Mouse (Mus musculus) adrenal gland, adult 2 months (tissue): Measurements from ENCODE around the gene Lima1. TPM values are rescaled to one million over a fixed set of nuclear protein-coding genes. Genes with fewer than 3 reads are reported as not detected.
"Not testable (repeated sequence)": the region's sequence is repeated elsewhere in the genome, so short reads cannot be mapped to it uniquely, and the experiment has no call there.

ENCODE experiments used
- DNase-seq: peaks from one replicate; pipeline ENCODE4 v3.0.0; 2021
- long read RNA-seq: library from polyadenylated mRNA; stranded (forward); transcript quantifications from one replicate; pipeline ENCODE4 v2.0.0, GENCODE M21; 2021
- polyA plus RNA-seq: library from polyadenylated mRNA; depleted of rRNA; stranded (reverse); fragments of >200 nt; gene quantifications from 2 replicates; pipeline ENCODE4 v1.2.3, GENCODE M21; 2012; rRNA removed
- total RNA-seq, 2 experiments: library from RNA; stranded (reverse); gene quantifications; 2 replicates each; pipeline ENCODE4 v1.2.3; 2021

Lima1 gene
- total RNA-seq (10 to 100 TPM; 35.3 to 50.0 TPM), polyA plus RNA-seq (5.7 and 8.3 TPM in 2 replicates)
- long read RNA-seq, full-length matches to known transcripts = 33 of 43 reads
- long read RNA-seq, partial matches to known transcripts = 1 of 43 reads
- long read RNA-seq, other reads (novel, unspliced or antisense) = 9 of 43 reads

GRCm38 (mm10) chr15:99875334-99875869 lies at the start of gene Lima1:
Gene Lima1 (minus strand): TSS chr15:99875456.
- peak; percentile 94 for DNase-seq

DNA sequence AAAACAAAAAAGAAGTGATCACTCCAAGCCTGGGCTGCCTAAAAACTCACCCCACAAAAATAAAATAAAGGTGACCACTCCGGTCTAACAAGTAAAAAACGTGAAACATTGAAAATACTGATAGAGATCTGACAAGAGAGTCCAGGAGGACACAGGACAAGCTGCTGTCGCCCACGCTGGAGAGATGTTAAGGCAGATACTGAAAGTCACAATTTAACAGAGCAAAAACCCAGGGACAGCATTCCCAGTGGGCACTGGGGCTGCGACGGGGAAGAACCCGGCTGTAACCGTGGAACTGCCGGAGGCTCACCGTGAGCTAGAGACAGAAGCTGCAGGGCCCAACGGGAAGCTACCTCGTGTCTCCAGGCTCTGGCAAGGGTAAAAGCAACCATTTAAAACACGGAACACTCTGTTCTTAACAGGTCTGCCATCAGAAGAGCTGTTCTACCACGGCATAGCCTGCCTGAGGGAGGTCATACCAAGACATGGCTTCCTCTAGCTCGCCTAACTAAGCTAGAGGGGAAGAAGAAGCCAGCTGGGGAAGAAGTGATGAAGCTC lies 44.4 kb upstream of the Lima1 start:
- no peak for DNase-seq

DNA sequence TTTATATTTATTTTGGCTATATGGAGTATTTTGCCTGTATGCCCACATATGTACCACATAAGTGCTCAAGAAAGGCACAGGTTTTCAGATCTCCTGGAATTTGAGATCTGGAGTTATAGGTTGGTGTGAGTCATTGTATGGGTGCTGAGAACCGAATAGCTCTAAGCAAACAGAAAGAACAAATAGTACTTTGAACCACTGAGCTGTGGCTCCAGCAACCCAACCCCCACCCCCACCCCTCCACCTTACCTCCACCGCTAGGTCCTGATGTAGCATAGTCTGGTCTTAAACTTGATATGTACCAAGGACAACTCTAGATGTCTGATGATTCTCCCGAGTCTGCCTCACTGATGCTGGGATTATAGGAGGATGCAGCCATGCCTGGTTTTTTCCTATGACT lies 42.0 kb upstream of the Lima1 start:
- no peak for DNase-seq

DNA sequence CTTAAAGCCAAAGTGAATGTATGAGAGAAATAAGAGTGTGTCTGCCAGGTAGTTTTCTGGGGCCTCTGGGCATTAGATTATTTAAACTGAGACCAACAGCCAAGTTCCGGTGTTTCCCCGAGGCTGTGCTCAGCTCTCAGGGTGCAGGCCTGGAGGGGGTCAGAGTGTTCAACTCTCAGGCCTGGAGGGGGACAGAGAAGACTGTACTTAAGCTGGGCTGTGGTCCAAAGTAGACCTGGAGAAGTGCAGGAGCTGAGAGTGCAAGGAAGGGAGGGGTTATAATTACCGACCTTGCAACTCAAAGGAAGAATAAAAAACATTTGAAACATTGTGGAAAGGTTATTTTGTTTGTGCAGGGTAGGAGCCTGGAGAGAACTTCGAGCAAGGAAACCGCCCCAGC lies 39.4 kb upstream of the Lima1 start:
- no peak for DNase-seq

GRCm38 (mm10) chr15:99911785-99912184 lies 36.5 kb upstream of the Lima1 start:
- no peak for DNase-seq

- not testable (repeated sequence) for DNase-seq
Observed at GRCm38 (mm10) chr15:99909339-99909996, 34.2 kb upstream of the Lima1 start.

- no peak for DNase-seq
Observed at GRCm38 (mm10) chr15:99907514-99907913, 32.3 kb upstream of the Lima1 start.

- no peak for DNase-seq
Observed at GRCm38 (mm10) chr15:99907041-99907440, 31.8 kb upstream of the Lima1 start.

GRCm38 (mm10) chr15:99904841-99905240 lies 29.6 kb upstream of the Lima1 start:
- DNase-seq = no peak

- peak; percentile 87 for DNase-seq
Observed at GRCm38 (mm10) chr15:99904333-99904732, 29.1 kb upstream of the Lima1 start.

- no peak for DNase-seq
Observed at GRCm38 (mm10) chr15:99903227-99903626, 28.0 kb upstream of the Lima1 start.

GRCm38 (mm10) chr15:99902786-99903185 lies 27.5 kb upstream of the Lima1 start:
- peak; percentile 31 for DNase-seq

DNA sequence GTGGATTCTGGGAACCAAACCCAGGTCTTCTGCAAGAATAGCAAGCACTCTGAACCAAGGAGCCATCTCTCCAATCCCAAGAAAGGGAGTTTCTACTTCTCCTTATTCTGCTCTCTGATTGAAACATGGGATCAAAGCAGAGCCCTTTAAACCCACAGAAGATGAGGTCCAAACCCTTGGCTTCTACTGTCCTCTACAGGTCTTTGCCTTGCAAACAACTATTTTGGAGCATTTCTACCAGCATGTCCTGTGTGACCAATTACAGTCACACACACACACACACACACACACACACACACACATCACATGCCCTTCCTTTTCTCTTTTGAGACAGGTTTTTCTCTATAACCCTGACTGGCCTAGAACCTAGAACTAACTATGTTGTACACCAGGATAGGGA lies 21.4 kb upstream of the Lima1 start:
- DNase-seq = no peak

DNA sequence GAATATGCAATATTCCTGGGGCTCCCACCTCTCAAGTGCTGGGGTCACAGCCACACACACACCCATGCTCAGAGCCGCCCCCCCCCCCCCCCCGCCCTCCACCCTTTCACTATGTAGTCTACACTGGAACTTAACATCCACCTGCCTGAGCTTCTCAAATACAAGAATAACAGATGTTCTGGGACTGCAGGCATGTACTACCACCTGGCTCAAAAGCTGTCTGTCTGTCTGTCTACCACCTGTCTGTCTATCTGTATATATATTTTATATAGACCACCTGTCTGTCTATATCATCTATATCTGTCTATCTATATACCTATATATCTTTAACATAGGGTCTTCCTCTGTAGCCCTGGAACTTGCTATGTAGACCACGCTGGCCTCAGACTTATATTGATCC lies 16.1 kb upstream of the Lima1 start:
- DNase-seq = no peak

DNA sequence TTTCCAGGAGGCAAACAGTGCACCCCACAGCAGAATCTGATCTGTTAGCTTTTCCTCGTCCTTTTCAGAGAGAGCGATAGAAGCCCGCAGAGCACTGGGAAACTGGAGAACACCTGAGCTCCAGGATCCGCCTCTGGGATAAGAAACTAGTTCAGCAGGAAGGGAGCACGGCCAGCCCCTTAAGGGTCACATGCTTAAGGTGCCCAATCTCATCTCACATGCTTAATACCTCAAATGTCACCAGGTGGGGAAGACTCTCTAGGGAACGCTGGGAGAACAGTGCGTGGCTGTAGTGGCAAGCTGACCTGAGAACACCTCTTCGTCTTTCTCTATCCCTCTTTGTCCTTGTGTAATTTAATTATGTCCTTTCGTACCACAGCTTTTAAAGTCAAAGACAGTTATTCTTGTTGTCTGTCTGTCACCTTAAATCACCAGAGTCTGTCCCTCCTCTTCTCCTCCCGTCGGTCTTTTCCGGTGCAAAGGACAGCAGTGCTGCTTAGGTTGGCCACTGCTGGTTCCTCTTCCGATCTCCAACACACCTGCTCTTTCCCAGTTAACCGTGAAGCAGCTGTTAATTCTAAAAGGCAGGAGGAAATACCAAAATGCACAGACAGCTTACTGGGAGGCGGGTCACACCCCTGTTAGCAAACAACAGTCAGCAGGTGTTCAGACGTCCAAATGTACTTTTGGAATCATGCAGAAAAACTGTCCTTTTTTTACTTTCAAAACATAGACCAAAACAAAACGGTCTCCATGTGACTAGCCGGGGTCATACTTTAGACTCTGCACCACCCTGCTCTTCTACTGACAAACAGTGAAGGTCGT lies 15.4 kb upstream of the Lima1 start:
- DNase-seq = peak; percentile 26

DNA sequence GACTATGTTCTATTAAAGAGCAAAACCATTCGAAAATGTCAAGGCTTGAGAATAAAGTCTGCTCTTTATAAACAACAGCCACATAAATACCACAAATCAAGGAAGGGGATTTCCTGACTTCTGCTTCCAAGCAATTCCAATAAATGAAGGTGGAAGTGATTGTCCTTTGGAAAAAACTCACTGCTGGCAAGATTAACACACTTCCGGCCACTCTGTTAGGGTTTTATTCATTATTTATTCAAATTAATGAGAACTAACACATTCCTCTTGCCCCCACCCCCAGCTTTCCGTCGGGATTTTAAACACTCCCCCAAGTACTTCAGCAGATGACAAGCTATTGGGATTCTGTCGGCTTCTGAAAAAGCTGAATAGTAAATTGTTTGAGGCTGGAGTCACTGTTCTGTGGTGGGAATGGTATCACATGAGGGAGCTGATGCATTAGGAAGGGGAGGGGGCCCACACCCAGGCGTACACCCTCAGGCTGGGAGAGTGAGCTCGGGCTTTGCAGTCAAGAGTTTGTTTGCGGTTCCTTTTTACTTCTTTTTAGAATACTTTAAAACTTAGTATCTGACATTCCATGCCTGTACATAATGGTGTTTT lies 14.1 kb upstream of the Lima1 start:
- no peak for DNase-seq

DNA sequence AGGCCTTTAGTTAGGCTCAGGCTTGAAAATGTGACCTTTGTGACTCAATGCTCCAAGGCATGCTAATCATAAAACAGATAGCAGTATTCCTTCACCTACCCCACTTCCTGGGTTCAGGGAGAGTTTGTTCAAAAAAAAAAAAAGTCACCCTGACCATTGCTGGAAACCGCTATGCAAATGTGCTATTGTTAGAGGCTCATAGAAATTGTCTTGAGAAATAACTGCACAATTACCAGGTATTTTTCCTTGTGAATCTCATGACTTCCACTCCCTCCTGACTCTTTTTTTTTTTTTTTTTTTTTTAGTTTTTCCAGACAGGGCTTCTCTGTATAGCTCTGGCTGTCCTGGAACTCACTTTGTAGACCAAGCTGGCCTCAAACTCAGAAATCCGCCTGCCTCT lies 11.9 kb upstream of the Lima1 start:
- DNase-seq = not testable (repeated sequence)

DNA sequence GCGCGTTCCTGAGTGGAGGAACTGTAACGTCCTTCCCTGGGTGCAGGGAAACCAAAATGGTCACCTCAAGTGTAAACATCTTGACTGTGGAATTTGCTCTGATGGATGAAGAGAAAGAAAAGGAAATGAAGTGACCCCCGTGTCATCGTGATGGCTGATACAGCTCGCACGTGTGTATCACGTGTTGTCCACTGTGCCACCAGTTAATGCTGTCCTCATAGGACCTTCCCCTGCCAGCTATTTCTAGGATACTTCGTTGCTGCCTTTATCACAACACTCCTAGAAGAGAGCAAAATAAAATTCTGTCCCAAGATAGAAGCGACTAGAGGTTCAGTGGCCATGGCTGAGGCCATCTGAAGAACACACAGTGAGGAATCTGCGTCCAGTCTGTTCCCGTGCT lies 8.8 kb upstream of the Lima1 start:
- no peak for DNase-seq

DNA sequence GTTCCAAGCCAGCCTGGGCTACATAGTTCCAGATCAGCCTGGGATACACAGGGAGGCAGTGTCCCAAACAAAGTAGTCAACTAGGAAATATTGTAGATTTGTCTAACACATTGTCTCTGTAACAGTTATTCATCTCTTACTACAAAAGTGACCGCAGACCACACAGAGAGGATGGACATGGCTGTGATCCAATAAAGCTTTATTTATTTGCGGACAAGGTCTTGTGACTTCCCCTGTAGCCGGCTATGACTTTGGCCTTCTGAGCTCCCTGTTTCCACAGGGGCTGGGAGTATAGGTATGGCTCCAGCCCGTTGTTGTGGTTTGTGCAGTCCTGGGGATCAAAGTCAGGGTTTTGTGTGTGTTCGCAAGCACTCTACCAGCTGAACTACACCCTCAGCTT lies 3.3 kb upstream of the Lima1 start:
- peak; percentile 52 for DNase-seq

DNA sequence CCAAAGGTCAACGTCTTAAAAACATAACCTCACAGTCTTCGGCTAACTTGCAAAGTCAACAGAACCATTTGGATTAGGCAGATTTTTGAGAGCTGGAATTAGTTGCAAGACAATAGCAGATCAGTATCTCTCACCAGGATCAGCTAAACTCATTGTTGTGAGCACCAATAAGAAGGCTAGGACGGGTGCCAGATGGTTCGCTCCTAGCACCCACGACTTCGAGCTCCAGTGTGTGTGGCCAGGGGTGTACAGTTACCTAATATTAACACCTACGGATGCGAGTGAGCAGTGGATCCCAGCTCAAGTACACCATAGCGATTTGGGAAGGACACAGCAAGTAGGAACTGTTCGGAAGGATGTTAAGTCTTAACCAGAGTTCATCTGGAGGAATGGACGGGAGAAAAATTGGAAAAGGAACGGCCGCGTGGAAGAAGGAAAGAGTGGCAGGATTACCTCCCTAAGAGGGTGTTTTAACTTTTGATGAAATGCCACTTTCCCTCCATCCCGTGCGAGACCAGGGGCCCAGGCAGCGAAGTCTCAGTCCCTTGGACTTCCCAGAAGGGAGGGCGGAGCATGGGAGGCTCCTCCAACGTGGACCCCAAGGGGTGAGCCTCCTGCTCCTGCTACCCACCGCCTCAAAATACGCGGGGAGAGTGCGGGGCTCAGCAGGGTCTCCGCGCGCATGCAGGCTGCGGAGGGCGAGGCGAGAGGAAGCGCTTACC lies 483 bp downstream of the Lima1 start:
- DNase-seq = peak; percentile 44

- DNase-seq = no peak
Observed at GRCm38 (mm10) chr15:99872543-99872942, 2.7 kb downstream of the Lima1 start.

DNA sequence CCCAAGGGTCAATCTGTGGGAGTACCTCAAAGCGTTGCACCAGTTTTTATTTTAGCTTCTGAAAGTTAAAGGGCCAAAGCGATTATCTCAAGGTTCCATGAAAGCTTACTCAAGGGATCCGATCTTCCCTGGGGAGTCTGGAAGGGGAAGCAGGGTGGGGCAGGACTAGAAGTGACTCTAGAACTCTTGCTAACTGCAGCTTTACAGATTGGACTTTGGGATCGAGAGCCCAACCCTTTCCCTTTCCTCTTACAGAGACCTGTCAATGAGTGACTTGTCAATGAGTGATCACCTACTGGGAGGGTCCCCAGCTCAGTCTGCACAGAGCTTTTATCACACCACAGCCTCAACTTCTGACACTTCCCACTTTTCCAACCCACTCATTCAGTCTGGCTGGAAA lies 7.6 kb downstream of the Lima1 start:
- DNase-seq = no peak
